Mouse (Mus musculus): Measurements from ENCODE around the gene Gabarap. TPM values are rescaled to one million over a fixed set of nuclear protein-coding genes. Genes with fewer than 3 reads are reported as not detected.
A peak's percentile ranks its signal among the peaks of the same experiment; 100 is the strongest.
"Not testable (repeated sequence)": the region's sequence is repeated elsewhere in the genome, so short reads cannot be mapped to it uniquely, and the experiment has no call there.

Gabarap gene
- polyA plus RNA-seq, 1 experiment from 2014 or later = 280 TPM

DNA sequence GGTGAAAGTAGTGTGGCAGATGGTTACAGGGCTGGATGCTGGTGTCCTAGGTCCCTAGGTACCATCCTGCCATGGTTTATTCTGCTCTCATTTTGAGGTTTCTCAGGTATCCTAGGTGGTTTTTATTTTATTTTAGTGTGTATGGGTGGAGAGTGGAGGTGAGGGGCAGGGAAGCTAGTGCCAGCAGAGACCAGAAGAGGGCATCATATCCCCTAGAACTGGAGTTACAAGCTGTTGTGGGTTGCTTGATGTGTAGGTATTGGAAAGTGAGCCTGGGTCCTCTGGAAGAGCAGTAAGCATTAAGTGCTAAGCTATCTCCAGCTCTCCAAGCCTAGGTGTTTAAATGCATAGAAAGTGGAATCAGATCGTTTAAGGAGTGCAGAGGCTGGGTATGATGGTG is 38.7 kb upstream of the Gabarap start:
- Histone ChIP-seq H3K9me3 (replicated peaks; ENCODE audit: control insufficient read depth, low read length) (no peaks in the 10 kb centered on the region), H3K4me2 (ENCODE audit: low read depth, low read length) (no peak overlapping the region), H3K9ac (ENCODE audit: low read depth, low read length) (no peak overlapping the region), H3K4me3 (ENCODE audit: low read depth, low read length) (no peak overlapping the region), H3K27ac (ENCODE audit: low read length) (no peak overlapping the region), H3K4me1 (ENCODE audit: control insufficient read depth, low read depth, low read length) (peaks cover 16% of the 10 kb centered on the region), H3K36me3 (ENCODE audit: control insufficient read depth, insufficient read depth) (no peaks in the 10 kb centered on the region), H3K27me3 (ENCODE audit: control insufficient read depth, insufficient read depth, low read depth, low read length) (peaks cover 2% of the 10 kb centered on the region; the same call in 1 of the 2 replicates)
- WGBS (ENCODE audit: insufficient replicate concordance) = 31% methylated on average over 1 of the region's 1 CpGs
- no peak for ATAC-seq (ENCODE audit: low read depth)

DNA sequence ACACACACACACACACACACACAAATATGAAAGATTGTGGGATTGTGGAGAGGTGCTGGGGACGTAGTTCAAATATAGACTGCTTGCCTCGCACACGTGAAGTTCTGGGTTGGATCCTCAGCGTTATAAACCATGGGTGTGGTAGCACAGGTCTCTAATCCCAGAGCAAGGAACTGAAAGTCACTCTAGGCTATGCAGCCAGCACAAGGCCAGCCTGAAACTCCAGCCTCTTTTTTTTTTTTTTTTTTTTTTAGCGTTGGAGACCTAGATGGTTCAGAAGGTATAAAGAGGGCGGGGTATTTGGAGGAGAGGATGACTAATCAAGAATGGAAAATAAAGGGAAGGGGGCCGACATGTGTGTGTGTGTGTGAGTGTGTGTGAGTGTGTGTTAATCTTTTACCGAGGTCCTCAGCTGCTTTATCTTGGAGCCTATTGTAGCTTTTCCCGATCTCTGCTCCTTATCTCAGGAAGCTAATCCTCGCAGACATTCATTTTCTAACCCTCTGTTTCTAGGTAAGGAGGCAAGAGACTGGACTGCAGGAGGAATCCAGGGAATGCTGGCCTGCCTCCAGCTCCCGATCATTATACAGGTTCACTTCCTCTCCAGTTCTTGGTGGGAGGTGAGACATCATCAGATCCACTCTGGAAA is 37.6 kb upstream of the Gabarap start:
- 32% methylated on average over 11 of the region's 11 CpGs for WGBS (ENCODE audit: insufficient replicate concordance)
- ATAC-seq (ENCODE audit: low read depth) = no peak
- no peak overlapping the region for H3K4me3 ChIP-seq (ENCODE audit: low read depth, low read length)
- H3K4me1 ChIP-seq (ENCODE audit: control insufficient read depth, low read depth, low read length) = peaks cover 8% of the 10 kb centered on the region
- H3K4me2 ChIP-seq (ENCODE audit: low read depth, low read length) = no peak overlapping the region
- peaks cover 2% of the 10 kb centered on the region; the same call in 1 of the 2 replicates for H3K27me3 ChIP-seq (ENCODE audit: control insufficient read depth, insufficient read depth, low read depth, low read length)
- no peak overlapping the region for H3K9ac ChIP-seq (ENCODE audit: low read depth, low read length)
- H3K36me3 ChIP-seq (ENCODE audit: control insufficient read depth, insufficient read depth) = no peaks in the 10 kb centered on the region
- H3K27ac ChIP-seq (ENCODE audit: low read length) = no peak overlapping the region
- H3K9me3 ChIP-seq (replicated peaks; ENCODE audit: control insufficient read depth, low read length) = no peaks in the 10 kb centered on the region

DNA sequence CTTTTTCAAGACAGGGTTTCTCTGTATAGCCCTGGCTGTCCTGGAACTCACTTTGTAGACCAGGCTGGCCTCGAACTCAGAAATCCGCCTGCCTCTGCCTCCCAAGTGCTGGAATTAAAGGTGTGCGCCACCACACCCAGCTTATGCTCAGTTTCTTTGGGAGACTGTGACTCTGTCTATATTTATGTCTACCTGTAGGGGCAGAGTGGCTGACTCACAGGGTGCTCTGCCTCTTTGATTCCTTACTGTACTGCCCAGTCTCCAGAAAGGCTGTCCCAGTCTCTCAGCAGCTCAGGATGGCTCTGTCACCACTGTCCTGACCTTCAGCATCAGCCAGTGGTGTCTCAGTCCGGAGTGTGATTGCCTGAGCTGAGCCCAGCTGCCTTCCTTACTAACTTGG is 35.3 kb upstream of the Gabarap start:
- not testable (repeated sequence) for H3K36me3 ChIP-seq (ENCODE audit: control insufficient read depth, insufficient read depth); H3K9me3 ChIP-seq (replicated peaks; ENCODE audit: control insufficient read depth, low read length); H3K4me3 ChIP-seq (ENCODE audit: low read depth, low read length); H3K4me1 ChIP-seq (ENCODE audit: control insufficient read depth, low read depth, low read length); H3K27me3 ChIP-seq (ENCODE audit: control insufficient read depth, insufficient read depth, low read depth, low read length); H3K4me2 ChIP-seq (ENCODE audit: low read depth, low read length); ATAC-seq (ENCODE audit: low read depth); H3K9ac ChIP-seq (ENCODE audit: low read depth, low read length); H3K27ac ChIP-seq (ENCODE audit: low read length)
- 64% methylated on average over 4 of the region's 4 CpGs for WGBS (ENCODE audit: insufficient replicate concordance)

DNA sequence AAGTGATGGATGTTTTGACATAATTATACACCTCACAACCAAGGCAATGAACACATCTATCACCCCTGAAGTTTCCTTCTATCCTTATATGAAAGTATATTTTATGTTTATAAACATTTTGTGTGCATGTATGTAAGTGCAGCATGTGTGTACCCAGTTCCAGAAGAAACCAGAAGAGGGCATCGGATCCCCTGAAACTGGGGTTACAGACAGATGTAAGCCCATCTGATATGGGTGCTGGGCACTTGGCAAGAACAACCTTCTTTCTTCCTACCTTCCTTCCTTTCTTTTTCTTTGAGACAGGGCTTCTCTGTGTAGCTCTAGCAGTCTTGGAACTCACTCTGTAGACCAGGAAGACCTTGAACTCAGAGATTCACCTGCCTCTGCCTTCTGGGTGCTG is 34.7 kb upstream of the Gabarap start:
- Histone ChIP-seq H3K9me3 (replicated peaks; ENCODE audit: control insufficient read depth, low read length) (no peaks in the 10 kb centered on the region), H3K4me3 (ENCODE audit: low read depth, low read length) (no peak overlapping the region), H3K9ac (ENCODE audit: low read depth, low read length) (no peak overlapping the region), H3K4me1 (ENCODE audit: control insufficient read depth, low read depth, low read length) (no peaks in the 10 kb centered on the region), H3K36me3 (ENCODE audit: control insufficient read depth, insufficient read depth) (no peaks in the 10 kb centered on the region), H3K4me2 (ENCODE audit: low read depth, low read length) (no peak overlapping the region), H3K27me3 (ENCODE audit: control insufficient read depth, insufficient read depth, low read depth, low read length) (peaks cover 4% of the 10 kb centered on the region; the same call in 1 of the 2 replicates), H3K27ac (ENCODE audit: low read length) (no peak overlapping the region)
- ATAC-seq (ENCODE audit: low read depth) = no peak
- WGBS (ENCODE audit: insufficient replicate concordance) = 52% methylated on average over 1 of the region's 1 CpGs

DNA sequence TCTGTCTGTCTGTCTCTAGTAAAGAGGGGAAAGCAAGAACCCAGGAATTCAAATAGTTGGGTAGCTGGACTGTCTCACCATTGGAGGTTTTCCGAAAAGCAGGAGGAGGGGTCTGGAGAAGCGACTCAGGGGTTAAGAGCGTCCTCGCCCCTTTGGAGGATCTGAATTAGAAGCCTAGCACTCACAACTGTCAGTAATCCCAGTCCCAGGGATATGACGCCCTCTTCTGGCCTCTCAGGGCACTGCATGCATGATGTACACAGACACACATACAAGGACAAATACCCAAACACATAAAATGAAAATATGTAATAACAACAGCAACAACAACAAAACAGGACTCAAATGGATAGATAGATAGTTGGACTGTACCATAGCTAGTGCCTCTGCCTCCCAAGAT is 30.3 kb upstream of the Gabarap start:
- peaks cover 41% of the 10 kb centered on the region for H3K27me3 ChIP-seq (ENCODE audit: control insufficient read depth, insufficient read depth, low read depth, low read length)
- H3K4me2 ChIP-seq (ENCODE audit: low read depth, low read length) = no peak overlapping the region

DNA sequence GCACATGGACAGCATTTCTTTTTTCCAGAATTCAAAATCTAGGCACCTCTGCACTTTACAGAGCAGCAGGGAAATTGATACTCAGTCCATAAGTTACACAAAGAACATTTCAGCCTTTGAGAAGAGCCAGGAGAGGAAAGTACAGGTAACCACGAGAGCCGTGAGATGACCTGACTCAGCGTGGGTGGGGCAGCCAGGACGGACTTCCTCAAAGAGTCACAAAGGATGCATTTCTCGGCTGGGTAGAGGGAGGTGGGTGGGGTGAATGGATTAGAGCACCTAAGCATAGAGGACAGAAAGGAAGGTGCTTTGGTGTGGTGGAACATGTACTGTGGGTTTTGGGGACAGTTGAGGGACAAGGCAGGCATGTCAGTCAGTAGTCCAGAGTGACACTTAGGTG is 29.1 kb upstream of the Gabarap start:
- Histone ChIP-seq H3K4me3 (ENCODE audit: low read depth, low read length) (no peak overlapping the region), H3K27ac (ENCODE audit: low read length) (no peak overlapping the region), H3K9me3 (replicated peaks; ENCODE audit: control insufficient read depth, low read length) (no peaks in the 10 kb centered on the region), H3K36me3 (ENCODE audit: control insufficient read depth, insufficient read depth) (no peaks in the 10 kb centered on the region), H3K4me2 (ENCODE audit: low read depth, low read length) (no peak overlapping the region), H3K9ac (ENCODE audit: low read depth, low read length) (no peak overlapping the region), H3K27me3 (ENCODE audit: control insufficient read depth, insufficient read depth, low read depth, low read length) (peaks cover 54% of the 10 kb centered on the region), H3K4me1 (ENCODE audit: control insufficient read depth, low read depth, low read length) (peaks cover 13% of the 10 kb centered on the region)
- WGBS (ENCODE audit: insufficient replicate concordance) = 7% methylated on average over 5 of the region's 5 CpGs
- ATAC-seq (ENCODE audit: low read depth) = no peak

More for the DNA sequence above, 30.3 kb upstream of the Gabarap start:
- no peaks in the 10 kb centered on the region for H3K36me3 ChIP-seq (ENCODE audit: control insufficient read depth, insufficient read depth)
- H3K4me3 ChIP-seq (ENCODE audit: low read depth, low read length) = no peak overlapping the region
- H3K9me3 ChIP-seq (replicated peaks; ENCODE audit: control insufficient read depth, low read length) = no peaks in the 10 kb centered on the region
- peaks cover 4% of the 10 kb centered on the region for H3K4me1 ChIP-seq (ENCODE audit: control insufficient read depth, low read depth, low read length)
- H3K27ac ChIP-seq (ENCODE audit: low read length) = no peak overlapping the region
- 33% methylated on average over 5 of the region's 5 CpGs for WGBS (ENCODE audit: insufficient replicate concordance)
- ATAC-seq (ENCODE audit: low read depth) = no peak
- no peak overlapping the region for H3K9ac ChIP-seq (ENCODE audit: low read depth, low read length)

DNA sequence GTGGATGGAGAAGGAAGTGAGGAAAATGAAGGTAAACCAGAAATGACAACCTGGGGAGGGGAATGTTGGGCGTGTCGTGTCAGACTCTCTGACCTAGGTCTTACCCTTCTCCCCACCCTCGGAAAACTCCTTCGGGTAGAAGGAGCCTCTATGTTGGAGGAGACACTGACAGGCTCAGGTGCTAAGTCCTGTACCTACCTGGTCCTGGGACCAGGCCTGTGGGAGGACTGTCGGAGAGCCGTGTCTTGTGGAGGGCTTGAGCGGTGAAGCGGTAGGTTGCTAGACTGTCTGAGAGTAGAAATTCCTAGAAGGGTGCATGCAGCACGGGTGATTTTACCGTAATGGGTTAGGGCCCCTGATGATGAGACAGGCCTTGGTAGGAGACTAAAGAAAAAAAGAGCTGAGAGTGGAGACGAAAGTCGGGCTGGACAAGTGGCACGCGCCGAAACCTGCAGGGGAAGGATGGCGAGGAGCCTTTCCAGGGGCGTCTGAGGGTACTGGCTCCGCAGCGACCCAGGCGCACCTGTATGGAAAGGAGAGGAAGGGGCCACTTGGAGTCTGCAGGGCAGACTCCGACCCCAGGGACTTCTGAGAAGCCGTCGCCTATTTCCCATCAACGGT is 26.2 kb upstream of the Gabarap start, which contains the start of gene Cldn7:
Cldn7 (plus strand) TSS at position 130 of the 621 bp plus-strand sequence.
- ATAC-seq (ENCODE audit: low read depth) = no peak
- H3K4me1 ChIP-seq (ENCODE audit: control insufficient read depth, low read depth, low read length) = peaks cover 14% of the 10 kb centered on the region
- no peaks in the 10 kb centered on the region for H3K9me3 ChIP-seq (replicated peaks; ENCODE audit: control insufficient read depth, low read length)
- peaks cover 4% of the 10 kb centered on the region; the same call in 1 of the 2 replicates for H3K36me3 ChIP-seq (ENCODE audit: control insufficient read depth, insufficient read depth)
- H3K27me3 ChIP-seq (ENCODE audit: control insufficient read depth, insufficient read depth, low read depth, low read length) = peaks cover 62% of the 10 kb centered on the region
- H3K4me2 ChIP-seq (ENCODE audit: low read depth, low read length) = peak within 1 kb of the TSS; percentile 41
- no peak within 1 kb of the TSS for H3K9ac ChIP-seq (ENCODE audit: low read depth, low read length)
- H3K4me3 ChIP-seq (ENCODE audit: low read depth, low read length) = peak within 1 kb of the TSS; percentile 34; the same call in 1 of the 2 replicates
- no peak within 1 kb of the TSS for H3K27ac ChIP-seq (ENCODE audit: low read length)
- 10% methylated on average over 24 of the region's 24 CpGs for WGBS (ENCODE audit: insufficient replicate concordance)

DNA sequence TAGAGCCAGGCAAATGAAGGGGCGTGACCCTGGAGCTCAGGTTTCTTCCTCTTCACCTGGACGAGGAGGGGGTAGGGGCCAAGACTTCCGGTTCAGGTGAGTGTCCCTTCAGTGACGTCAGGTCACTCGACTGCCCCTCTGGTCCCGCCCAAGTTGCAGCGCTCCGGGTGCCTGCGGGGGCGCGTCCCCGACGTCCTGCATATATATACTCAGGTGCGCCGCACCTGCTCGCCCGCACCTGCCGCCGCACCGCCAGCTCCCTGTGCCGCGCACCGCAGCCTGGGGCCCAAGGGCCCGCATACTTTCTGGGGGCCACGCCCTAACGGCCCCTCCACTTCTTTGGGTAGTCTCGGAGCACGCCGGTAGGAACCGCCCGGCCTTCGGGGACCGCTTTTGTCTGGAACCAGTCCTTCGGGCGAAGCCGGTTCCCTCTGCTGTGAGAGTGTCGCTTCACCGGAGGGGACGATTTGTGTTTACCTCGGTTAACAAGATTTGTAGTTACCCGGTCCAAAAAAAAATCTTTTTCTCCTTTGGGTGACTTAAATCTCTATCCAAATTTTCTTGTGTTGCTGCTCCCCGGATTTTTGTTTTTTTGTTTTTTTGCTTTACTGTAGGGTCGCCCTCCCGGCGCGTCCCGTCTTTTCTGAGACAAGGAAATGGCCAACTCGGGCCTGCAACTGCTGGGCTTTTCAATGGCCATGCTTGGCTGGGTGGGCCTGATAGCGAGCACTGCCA is 25.5 kb upstream of the Gabarap start:
- Histone ChIP-seq H3K27me3 (ENCODE audit: control insufficient read depth, insufficient read depth, low read depth, low read length) (peaks cover 62% of the 10 kb centered on the region), H3K4me1 (ENCODE audit: control insufficient read depth, low read depth, low read length) (peaks cover 14% of the 10 kb centered on the region), H3K9me3 (replicated peaks; ENCODE audit: control insufficient read depth, low read length) (no peaks in the 10 kb centered on the region), H3K27ac (ENCODE audit: low read length) (no peak overlapping the region), H3K4me2 (ENCODE audit: low read depth, low read length) (peak overlapping the region; percentile 41), H3K36me3 (ENCODE audit: control insufficient read depth, insufficient read depth) (peaks cover 4% of the 10 kb centered on the region; the same call in 1 of the 2 replicates), H3K9ac (ENCODE audit: low read depth, low read length) (no peak overlapping the region), H3K4me3 (ENCODE audit: low read depth, low read length) (peak overlapping the region; percentile 34)
- 4% methylated on average over 47 of the region's 49 CpGs for WGBS (ENCODE audit: insufficient replicate concordance)
- ATAC-seq (ENCODE audit: low read depth) = no peak

Data from liver, embryonic 16.5 days (tissue).